In genomic region chr15:78527973-78528372, GRCm38 (mm10) we compare ENCODE assay signal across 8 mouse cellular contexts. TPM values are rescaled to one million over a fixed set of nuclear protein-coding genes. Genes with fewer than 3 reads are reported as not detected.
DNase-seq lines count a peak whose midpoint lies in the region; ATAC-seq lines count a peak whose summit lies in the region.

No protein-coding gene starts in this region.

- H3K4me3 ChIP-seq in kidney, embryonic 14.5 days (ENCODE audit: low read length), result no peak overlapping the region
- H3K4me3 ChIP-seq in hindbrain, embryonic 12.5 days, result no peak overlapping the region
- no peak overlapping the region for H3K4me3 ChIP-seq in midbrain, embryonic 15.5 days

- no peaks in the 10 kb centered on the region for H3K27me3 ChIP-seq in kidney, embryonic 14.5 days (ENCODE audit: control insufficient read depth, insufficient read depth, low read length)
- peaks cover 8% of the 10 kb centered on the region; the same call in 1 of the 2 replicates for H3K27me3 ChIP-seq in hindbrain, embryonic 12.5 days
- no peaks in the 10 kb centered on the region for H3K27me3 ChIP-seq in midbrain, embryonic 15.5 days (replicated peaks)

- H3K9ac ChIP-seq in kidney, embryonic 14.5 days (ENCODE audit: low read depth, low read length), result no peak overlapping the region
- no peak overlapping the region for H3K9ac ChIP-seq in hindbrain, embryonic 12.5 days
- no peak overlapping the region for H3K9ac ChIP-seq in midbrain, embryonic 15.5 days

- peak; percentile 21 for DNase-seq in kidney, adult 11 months
- peak; percentile 84 for DNase-seq in CD4-positive, CD25-positive, alpha-beta regulatory T cell, adult 2 months (ENCODE audit: low read depth, low spot score)
- peak; percentile 98 for DNase-seq in heart, adult 11 months
- peak; percentile 21 to 22 for DNase-seq in kidney, adult 8-10 months
- peak; percentile 48 to 51 for DNase-seq in lung, postnatal 4 days

- H3K4me2 ChIP-seq in kidney, embryonic 14.5 days (replicated peaks; ENCODE audit: low read depth, low read length), result no peak overlapping the region
- no peak overlapping the region for H3K4me2 ChIP-seq in hindbrain, embryonic 12.5 days (replicated peaks)
- no peak overlapping the region for H3K4me2 ChIP-seq in midbrain, embryonic 15.5 days

- ATAC-seq in kidney, embryonic 14.5 days (ENCODE audit: low FRiP score, low TSS enrichment), result no peak
- no peak for ATAC-seq in hindbrain, embryonic 12.5 days (ENCODE audit: low FRiP score)
- ATAC-seq in midbrain, embryonic 15.5 days (replicated peaks), result no peak

- H3K36me3 ChIP-seq in kidney, embryonic 14.5 days (ENCODE audit: control insufficient read depth, insufficient read depth, low read length), result no peaks in the 10 kb centered on the region; the same call in 1 of the 2 replicates
- H3K36me3 ChIP-seq in hindbrain, embryonic 12.5 days, result no peaks in the 10 kb centered on the region
- H3K36me3 ChIP-seq in midbrain, embryonic 15.5 days (replicated peaks), result no peaks in the 10 kb centered on the region

- peaks cover 25% of the 10 kb centered on the region for H3K4me1 ChIP-seq in kidney, embryonic 14.5 days (ENCODE audit: control insufficient read depth, insufficient read depth, low read length)
- peaks cover 29% of the 10 kb centered on the region for H3K4me1 ChIP-seq in hindbrain, embryonic 12.5 days
- H3K4me1 ChIP-seq in midbrain, embryonic 15.5 days, result peaks cover 28% of the 10 kb centered on the region

- H3K27ac ChIP-seq in kidney, embryonic 14.5 days (ENCODE audit: low read depth, low read length), result no peak overlapping the region
- no peak overlapping the region for H3K27ac ChIP-seq in hindbrain, embryonic 12.5 days
- no peak overlapping the region for H3K27ac ChIP-seq in midbrain, embryonic 15.5 days

- 71% methylated on average over 7 of the region's 7 CpGs for WGBS in kidney, embryonic 14.5 days
- WGBS in hindbrain, embryonic 12.5 days, result 78% methylated on average over 7 of the region's 7 CpGs
- WGBS in midbrain, embryonic 15.5 days, result 85% methylated on average over 7 of the region's 7 CpGs

- no peaks in the 10 kb centered on the region for H3K9me3 ChIP-seq in kidney, embryonic 14.5 days (ENCODE audit: control insufficient read depth, low read length)
- no peaks in the 10 kb centered on the region for H3K9me3 ChIP-seq in hindbrain, embryonic 12.5 days (replicated peaks)
- H3K9me3 ChIP-seq in midbrain, embryonic 15.5 days, result no peaks in the 10 kb centered on the region

RNA-seq across cellular contexts. Expression of gene C1qtnf6, which starts 3.2 kb away (rescaled TPM):
- polyA plus RNA-seq in kidney, embryonic 14.5 days (2014; fragmentation: Nextera tagmentation; extraction: Ambion mirVana), result 26.0 and 31.9 TPM in 2 replicates
- 11.6 and 13.0 TPM in 2 replicates for polyA plus RNA-seq in hindbrain, embryonic 12.5 days (2016; fragmentation: Nextera tagmentation; extraction: Ambion mirVana)
- 6.6 and 7.5 TPM in 2 replicates for polyA plus RNA-seq in midbrain, embryonic 15.5 days (2015; fragmentation: Nextera tagmentation; extraction: Ambion mirVana)

RNA-seq across cellular contexts. Expression of gene Sstr3, which starts 16.5 kb away (rescaled TPM):
- 0.21 and 0.23 TPM in 2 replicates for polyA plus RNA-seq in kidney, embryonic 14.5 days (2014; fragmentation: Nextera tagmentation; extraction: Ambion mirVana)
- 0.09 and 0.57 TPM in 2 replicates for polyA plus RNA-seq in hindbrain, embryonic 12.5 days (2016; fragmentation: Nextera tagmentation; extraction: Ambion mirVana)
- polyA plus RNA-seq in midbrain, embryonic 15.5 days (2015; fragmentation: Nextera tagmentation; extraction: Ambion mirVana), result 0.31 and 0.56 TPM in 2 replicates

RNA-seq across cellular contexts. Expression of gene Il2rb, which starts 32.9 kb away (rescaled TPM):
- polyA plus RNA-seq in kidney, embryonic 14.5 days (2014; fragmentation: Nextera tagmentation; extraction: Ambion mirVana), result 0.07 and 0.60 TPM in 2 replicates
- polyA plus RNA-seq in hindbrain, embryonic 12.5 days (2016; fragmentation: Nextera tagmentation; extraction: Ambion mirVana), result 0.07 and 0.14 TPM in 2 replicates
- 0.05 TPM in 1 of 2 replicates, not detected in the other for polyA plus RNA-seq in midbrain, embryonic 15.5 days (2015; fragmentation: Nextera tagmentation; extraction: Ambion mirVana)

RNA-seq across cellular contexts. Expression of gene Rac2, which starts 44.6 kb away (rescaled TPM):
- 6.1 and 7.6 TPM in 2 replicates for polyA plus RNA-seq in kidney, embryonic 14.5 days (2014; fragmentation: Nextera tagmentation; extraction: Ambion mirVana)
- polyA plus RNA-seq in hindbrain, embryonic 12.5 days (2016; fragmentation: Nextera tagmentation; extraction: Ambion mirVana), result 4.9 and 5.7 TPM in 2 replicates
- 7.4 and 8.4 TPM in 2 replicates for polyA plus RNA-seq in midbrain, embryonic 15.5 days (2015; fragmentation: Nextera tagmentation; extraction: Ambion mirVana)

RNA-seq across cellular contexts. Expression of gene Tmprss6, which starts 59.5 kb away (rescaled TPM):
- polyA plus RNA-seq in kidney, embryonic 14.5 days (2014; fragmentation: Nextera tagmentation; extraction: Ambion mirVana), result 0.34 and 0.49 TPM in 2 replicates
- polyA plus RNA-seq in hindbrain, embryonic 12.5 days (2016; fragmentation: Nextera tagmentation; extraction: Ambion mirVana), result 0.14 TPM in 1 of 2 replicates, not detected in the other
- polyA plus RNA-seq in midbrain, embryonic 15.5 days (2015; fragmentation: Nextera tagmentation; extraction: Ambion mirVana), result 0.28 and 0.61 TPM in 2 replicates

Comparison
In these comparisons a context has a peak if more than half of its experiments do, and no peak if none do; other contexts are left out.
1. DNase-seq: peak in every context shown above with its lines; median percentile 98 in heart, adult 11 months; 84 in CD4-positive, CD25-positive, alpha-beta regulatory T cell, adult 2 months; 50 in lung, postnatal 4 days; 22 in kidney, adult 8-10 months; 21 in kidney, adult 11 months.